Mouse (Mus musculus): Measurements from ENCODE around the gene Aadat.

DNA sequence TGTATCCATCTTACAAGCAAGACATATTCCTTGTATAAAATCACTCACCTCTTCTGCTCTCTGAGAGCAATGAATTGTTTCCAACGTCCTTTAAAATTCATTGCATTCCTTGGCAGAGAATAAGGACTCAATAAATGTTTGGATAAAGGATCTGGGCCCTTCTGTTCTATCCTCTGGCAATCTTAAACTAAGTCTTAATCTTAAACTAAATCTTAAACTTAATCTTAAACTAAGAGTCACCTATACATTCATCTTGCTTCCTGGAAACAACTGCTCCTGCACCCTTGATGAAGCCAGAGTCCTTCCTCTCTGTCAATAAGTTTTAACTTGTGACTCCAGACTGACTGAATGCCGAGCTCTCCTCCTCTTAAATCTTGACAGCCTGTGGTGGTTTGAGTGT is 2.6 kb upstream of the Aadat start, which contains the start of gene Gm10283:
- TF ChIP-seq POLR2A (IDR thresholded peaks at IDR 0.05; ENCODE audit: low read depth, low read length) = no peak
- no peak for TF ChIP-seq CTCF (IDR thresholded peaks at IDR 0.05; ENCODE audit: borderline replicate concordance, insufficient read depth, low read length)

Measured in embryonic fibroblast, embryonic 13.5 days (primary cell).